Mouse (Mus musculus): ENCODE results near the gene Bbs2. TPM values are rescaled to one million over a fixed set of nuclear protein-coding genes. Genes with fewer than 3 reads are reported as not detected.
"Not testable (repeated sequence)": the region's sequence is repeated elsewhere in the genome, so short reads cannot be mapped to it uniquely, and the experiment has no call there.

The Bbs2 gene
- 8.3 and 10.9 TPM in 2 replicates for polyA plus RNA-seq (2012; ENCODE audit: insufficient read depth, insufficient read length, missing spikeins)

GRCm38 (mm10) chr8:94098081-94098974 is at the start of gene Bbs2:
Gene Bbs2, minus strand, starts transcription at chr8:94098928.
- H3K4me1 ChIP-seq (ENCODE audit: control insufficient read depth, insufficient read depth, insufficient read length, low read length), result no peaks in the 10 kb centered on the region
- H3K27ac ChIP-seq (replicated peaks; ENCODE audit: low read depth, low read length), result peak within 1 kb of the TSS; percentile 92
- H3K4me3 ChIP-seq (ENCODE audit: insufficient read depth, low read depth, low read length), result peak within 1 kb of the TSS; percentile 81

- Histone ChIP-seq H3K4me3 (ENCODE audit: insufficient read depth, low read depth, low read length) (no peak overlapping the region), H3K4me1 (ENCODE audit: control insufficient read depth, insufficient read depth, insufficient read length, low read length) (no peaks in the 10 kb centered on the region), H3K27ac (replicated peaks; ENCODE audit: low read depth, low read length) (no peak overlapping the region)
Observed at GRCm38 (mm10) chr8:94148236-94148635, 49.5 kb upstream of the Bbs2 start.

GRCm38 (mm10) chr8:94140266-94140795 is 41.6 kb upstream of the Bbs2 start:
- H3K27ac ChIP-seq (replicated peaks; ENCODE audit: low read depth, low read length), result no peak overlapping the region
- no peak overlapping the region for H3K4me3 ChIP-seq (ENCODE audit: insufficient read depth, low read depth, low read length)
- no peaks in the 10 kb centered on the region for H3K4me1 ChIP-seq (ENCODE audit: control insufficient read depth, insufficient read depth, insufficient read length, low read length)

- Histone ChIP-seq H3K4me3 (ENCODE audit: insufficient read depth, low read depth, low read length) (no peak within 1 kb of the TSS), H3K4me1 (ENCODE audit: control insufficient read depth, insufficient read depth, insufficient read length, low read length) (no peaks in the 10 kb centered on the region), H3K27ac (replicated peaks; ENCODE audit: low read depth, low read length) (no peak within 1 kb of the TSS)
Observed at GRCm38 (mm10) chr8:94136933-94137332, 38.2 kb upstream of the Bbs2 start, which contains the start of gene Mt4. Gene Mt4, plus strand, starts transcription at chr8:94137197.

- no peak overlapping the region for H3K27ac ChIP-seq (replicated peaks; ENCODE audit: low read depth, low read length)
- H3K4me3 ChIP-seq (ENCODE audit: insufficient read depth, low read depth, low read length), result no peak overlapping the region
Observed at GRCm38 (mm10) chr8:94136192-94136591, 37.5 kb upstream of the Bbs2 start.

GRCm38 (mm10) chr8:94135556-94135955 is 36.8 kb upstream of the Bbs2 start:
- H3K4me1 ChIP-seq (ENCODE audit: control insufficient read depth, insufficient read depth, insufficient read length, low read length), result no peaks in the 10 kb centered on the region
- no peak overlapping the region for H3K27ac ChIP-seq (replicated peaks; ENCODE audit: low read depth, low read length)
- no peak overlapping the region for H3K4me3 ChIP-seq (ENCODE audit: insufficient read depth, low read depth, low read length)

More at GRCm38 (mm10) chr8:94136192-94136591, 37.5 kb upstream of the Bbs2 start:
- H3K4me1 ChIP-seq (ENCODE audit: control insufficient read depth, insufficient read depth, insufficient read length, low read length), result no peaks in the 10 kb centered on the region

GRCm38 (mm10) chr8:94134601-94135000 is 35.9 kb upstream of the Bbs2 start:
- not testable (repeated sequence) for H3K27ac ChIP-seq (replicated peaks; ENCODE audit: low read depth, low read length); H3K4me1 ChIP-seq (ENCODE audit: control insufficient read depth, insufficient read depth, insufficient read length, low read length); H3K4me3 ChIP-seq (ENCODE audit: insufficient read depth, low read depth, low read length)

- no peak overlapping the region for H3K4me3 ChIP-seq (ENCODE audit: insufficient read depth, low read depth, low read length)
- no peaks in the 10 kb centered on the region for H3K4me1 ChIP-seq (ENCODE audit: control insufficient read depth, insufficient read depth, insufficient read length, low read length)
- H3K27ac ChIP-seq (replicated peaks; ENCODE audit: low read depth, low read length), result no peak overlapping the region
Observed at GRCm38 (mm10) chr8:94132096-94132495, 33.4 kb upstream of the Bbs2 start.

- H3K27ac ChIP-seq (replicated peaks; ENCODE audit: low read depth, low read length), result no peak overlapping the region
- H3K4me3 ChIP-seq (ENCODE audit: insufficient read depth, low read depth, low read length), result no peak overlapping the region
- no peaks in the 10 kb centered on the region for H3K4me1 ChIP-seq (ENCODE audit: control insufficient read depth, insufficient read depth, insufficient read length, low read length)
Observed at GRCm38 (mm10) chr8:94130126-94130525, 31.4 kb upstream of the Bbs2 start.

- Histone ChIP-seq H3K4me1 (ENCODE audit: control insufficient read depth, insufficient read depth, insufficient read length, low read length) (no peaks in the 10 kb centered on the region), H3K27ac (replicated peaks; ENCODE audit: low read depth, low read length) (no peak overlapping the region), H3K4me3 (ENCODE audit: insufficient read depth, low read depth, low read length) (no peak overlapping the region)
Observed at GRCm38 (mm10) chr8:94129133-94129789, 30.5 kb upstream of the Bbs2 start.

- H3K27ac ChIP-seq (replicated peaks; ENCODE audit: low read depth, low read length), result no peak overlapping the region
- no peak overlapping the region for H3K4me3 ChIP-seq (ENCODE audit: insufficient read depth, low read depth, low read length)
- no peaks in the 10 kb centered on the region for H3K4me1 ChIP-seq (ENCODE audit: control insufficient read depth, insufficient read depth, insufficient read length, low read length)
Observed at GRCm38 (mm10) chr8:94127711-94128110, 29.0 kb upstream of the Bbs2 start.

- H3K27ac ChIP-seq (replicated peaks; ENCODE audit: low read depth, low read length), result no peak overlapping the region
- H3K4me3 ChIP-seq (ENCODE audit: insufficient read depth, low read depth, low read length), result no peak overlapping the region
- H3K4me1 ChIP-seq (ENCODE audit: control insufficient read depth, insufficient read depth, insufficient read length, low read length), result no peaks in the 10 kb centered on the region
Observed at GRCm38 (mm10) chr8:94122711-94123468, 24.2 kb upstream of the Bbs2 start.

- no peak overlapping the region for H3K4me3 ChIP-seq (ENCODE audit: insufficient read depth, low read depth, low read length)
- no peak overlapping the region for H3K27ac ChIP-seq (replicated peaks; ENCODE audit: low read depth, low read length)
- H3K4me1 ChIP-seq (ENCODE audit: control insufficient read depth, insufficient read depth, insufficient read length, low read length), result no peaks in the 10 kb centered on the region
Observed at GRCm38 (mm10) chr8:94121625-94122024, 22.9 kb upstream of the Bbs2 start.

GRCm38 (mm10) chr8:94118776-94119430 is 20.2 kb upstream of the Bbs2 start:
- Histone ChIP-seq H3K4me3 (ENCODE audit: insufficient read depth, low read depth, low read length) (no peak overlapping the region), H3K4me1 (ENCODE audit: control insufficient read depth, insufficient read depth, insufficient read length, low read length) (no peaks in the 10 kb centered on the region), H3K27ac (replicated peaks; ENCODE audit: low read depth, low read length) (no peak overlapping the region)
